Mouse (Mus musculus): ENCODE data around the gene Ptbp1. TPM values are rescaled to one million over a fixed set of nuclear protein-coding genes. Genes with fewer than 3 reads are reported as not detected.

Gene Ptbp1
- total and polyA plus RNA-seq, 2 experiments from 2014 or later, result 53.7 to 97.3 TPM

DNA sequence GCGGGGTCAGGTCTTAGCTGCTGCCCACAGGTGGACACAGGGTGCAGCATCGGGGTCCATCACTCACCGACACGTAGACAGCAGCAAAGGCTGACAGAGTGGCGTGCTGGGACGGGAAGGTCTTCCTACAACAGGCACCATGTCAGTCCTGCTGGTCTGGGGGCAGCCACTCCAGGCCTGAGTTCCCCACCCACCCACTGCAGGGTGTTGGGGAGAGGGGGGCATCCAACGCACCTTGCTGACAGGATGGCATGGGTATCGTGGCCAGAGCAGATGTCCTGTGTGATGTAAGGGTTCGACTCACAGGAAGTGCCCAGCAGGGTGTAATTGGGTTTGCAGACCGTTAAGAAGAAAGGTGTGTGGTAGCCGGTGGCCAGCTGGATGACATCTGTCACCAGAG, 12.4 kb downstream of the Ptbp1 start:
- no peak overlapping the region for H3K4me3 ChIP-seq (ENCODE audit: low read depth, low read length)
- no peak overlapping the region for H3K27ac ChIP-seq (ENCODE audit: low read depth, low read length)
- peaks cover 71% of the 10 kb centered on the region for H3K36me3 ChIP-seq (ENCODE audit: insufficient read depth)
- H3K4me1 ChIP-seq (ENCODE audit: insufficient read depth), result no peaks in the 10 kb centered on the region
- no peak overlapping the region for H3K4me2 ChIP-seq (ENCODE audit: low read depth)
- TF ChIP-seq CTCF (IDR thresholded peaks at IDR 0.05; ENCODE audit: low read depth), result no peak
- DNase-seq (no peak), ATAC-seq (no peak)
- 77% methylated on average over 11 of the region's 11 CpGs for WGBS
- no peak overlapping the region for H3K9ac ChIP-seq
- H3K9me3 ChIP-seq (ENCODE audit: low read length), result no peaks in the 10 kb centered on the region
- no peaks in the 10 kb centered on the region for H3K27me3 ChIP-seq (ENCODE audit: insufficient read depth, low read length)

DNA sequence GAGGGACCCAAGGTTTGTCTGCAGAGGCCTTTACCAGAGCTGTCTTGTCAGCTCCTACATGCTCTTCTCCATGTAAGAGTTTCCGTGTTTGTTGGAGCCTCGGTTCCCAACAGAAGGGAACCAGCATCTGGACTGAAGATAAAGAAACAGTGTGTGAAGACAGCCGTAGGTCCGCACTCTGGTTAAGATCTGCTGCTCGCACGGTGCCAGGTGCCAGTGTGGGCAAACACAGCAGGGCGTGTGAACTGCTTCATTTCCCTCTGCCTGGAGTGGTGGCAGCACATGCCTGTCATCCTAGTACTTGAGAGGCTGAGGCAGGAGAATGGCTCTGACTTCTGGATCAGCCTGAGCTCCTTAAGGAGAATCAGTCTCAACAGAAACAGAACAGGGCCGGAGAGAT, 17.6 kb downstream of the Ptbp1 start:
- H3K27ac ChIP-seq (ENCODE audit: low read depth, low read length), result no peak overlapping the region
- 61% methylated on average over 8 of the region's 8 CpGs for WGBS

DNA sequence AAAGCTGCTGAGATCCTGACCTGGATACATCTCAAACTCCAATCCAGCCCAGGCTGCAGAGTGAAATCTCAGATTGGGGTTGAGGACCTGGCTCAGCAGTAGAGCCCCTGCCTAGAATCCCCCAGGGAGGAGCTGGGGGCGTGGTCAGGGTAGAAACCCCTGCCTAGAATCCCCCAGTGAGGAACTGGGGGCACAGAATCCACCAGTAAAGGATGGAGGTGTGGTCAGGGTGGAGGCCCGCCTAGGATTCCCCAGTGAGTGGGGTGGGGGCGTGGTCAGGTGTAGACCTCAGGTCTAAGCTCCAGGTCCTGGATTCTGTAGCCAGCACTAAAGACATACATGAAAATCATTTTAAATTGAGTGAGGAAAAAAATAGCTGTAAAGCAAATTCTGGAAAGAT, 18.6 kb downstream of the Ptbp1 start:
- Histone ChIP-seq H3K27ac (ENCODE audit: low read depth, low read length) (peak overlapping the region; percentile 93), H3K9ac (peak overlapping the region; percentile 87), H3K36me3 (ENCODE audit: insufficient read depth) (peaks cover 13% of the 10 kb centered on the region), H3K9me3 (ENCODE audit: low read length) (no peaks in the 10 kb centered on the region), H3K4me2 (ENCODE audit: low read depth) (peak overlapping the region; percentile 67), H3K4me3 (ENCODE audit: low read depth, low read length) (peak overlapping the region; percentile 54), H3K27me3 (ENCODE audit: insufficient read depth, low read length) (no peaks in the 10 kb centered on the region), H3K4me1 (ENCODE audit: insufficient read depth) (no peaks in the 10 kb centered on the region)
- no peak for TF ChIP-seq CTCF (IDR thresholded peaks at IDR 0.05; ENCODE audit: low read depth)
- 55% methylated on average over 3 of the region's 3 CpGs for WGBS
- DNase-seq (no peak), ATAC-seq (no peak)

More for the DNA sequence above, 17.6 kb downstream of the Ptbp1 start:
- ATAC-seq (no peak), DNase-seq (no peak)
- Histone ChIP-seq H3K4me2 (ENCODE audit: low read depth) (peak overlapping the region; percentile 67), H3K9ac (no peak overlapping the region), H3K36me3 (ENCODE audit: insufficient read depth) (peaks cover 20% of the 10 kb centered on the region), H3K4me3 (ENCODE audit: low read depth, low read length) (0 out of 2 replicates have a peak overlapping the region, but pooled peaks have one; percentile 17), H3K27me3 (ENCODE audit: insufficient read depth, low read length) (no peaks in the 10 kb centered on the region), H3K9me3 (ENCODE audit: low read length) (no peaks in the 10 kb centered on the region), H3K4me1 (ENCODE audit: insufficient read depth) (no peaks in the 10 kb centered on the region)
- no peak for TF ChIP-seq CTCF (IDR thresholded peaks at IDR 0.05; ENCODE audit: low read depth)

DNA sequence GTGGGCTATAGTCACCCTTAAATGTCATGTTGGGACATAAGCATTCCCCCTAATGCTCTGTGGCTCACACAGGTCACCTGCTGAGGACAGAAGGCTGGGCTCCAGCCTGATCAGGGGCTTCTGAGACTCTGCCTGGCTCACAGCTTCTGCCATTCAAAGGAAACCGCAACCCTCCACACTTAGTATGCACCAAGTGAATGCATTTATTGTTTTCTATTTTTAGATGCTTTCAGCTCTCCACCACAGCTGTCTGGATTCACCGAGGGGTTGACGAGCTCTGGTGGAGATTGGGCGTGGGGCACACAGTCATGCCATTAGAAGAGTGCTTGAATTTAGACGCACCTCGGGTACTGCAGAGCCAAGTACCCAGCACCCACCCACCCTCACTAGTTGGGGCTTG, 19.1 kb downstream of the Ptbp1 start:
- Histone ChIP-seq H3K9ac (peak overlapping the region; percentile 87), H3K9me3 (ENCODE audit: low read length) (no peaks in the 10 kb centered on the region), H3K27ac (ENCODE audit: low read depth, low read length) (peak overlapping the region; percentile 93), H3K27me3 (ENCODE audit: insufficient read depth, low read length) (no peaks in the 10 kb centered on the region), H3K36me3 (ENCODE audit: insufficient read depth) (peaks cover 13% of the 10 kb centered on the region), H3K4me3 (ENCODE audit: low read depth, low read length) (peak overlapping the region; percentile 54), H3K4me2 (ENCODE audit: low read depth) (peak overlapping the region; percentile 67), H3K4me1 (ENCODE audit: insufficient read depth) (no peaks in the 10 kb centered on the region)
- ATAC-seq (peak; percentile 25), DNase-seq (peak; percentile 66)
- WGBS, result under 1% methylated on average over 6 of the region's 6 CpGs
- TF ChIP-seq CTCF (IDR thresholded peaks at IDR 0.05; ENCODE audit: low read depth), result no peak

DNA sequence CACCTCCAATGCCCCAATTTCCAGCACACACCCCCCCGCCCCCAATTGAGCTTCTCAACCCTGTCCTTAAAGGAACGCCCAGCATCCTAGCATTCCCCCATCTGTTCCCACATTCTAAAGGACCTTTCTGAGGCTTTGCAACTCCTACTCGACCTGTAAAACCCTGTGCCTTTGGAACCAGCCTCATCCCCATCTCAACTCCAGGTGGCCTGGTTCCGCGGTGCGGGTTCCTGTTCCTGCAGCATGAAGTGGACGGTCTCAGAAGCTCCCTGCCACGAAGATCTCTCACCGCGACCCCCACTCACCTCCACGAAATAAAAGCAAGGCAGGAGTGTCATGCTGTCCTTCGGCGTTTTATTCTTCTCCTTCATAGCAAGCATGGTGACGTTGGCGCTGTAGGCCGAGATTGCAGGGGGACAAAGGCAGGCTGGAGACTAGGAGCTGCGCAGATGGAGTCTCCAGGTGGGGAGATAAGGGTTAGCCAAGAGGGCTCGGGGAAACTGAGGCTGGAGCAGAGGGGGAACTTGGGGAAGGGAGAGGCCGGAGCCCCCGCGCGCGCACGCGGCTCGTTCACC, 19.6 kb downstream of the Ptbp1 start:
- Histone ChIP-seq H3K9ac (peak overlapping the region; percentile 87), H3K4me1 (ENCODE audit: insufficient read depth) (no peaks in the 10 kb centered on the region), H3K4me2 (ENCODE audit: low read depth) (peak overlapping the region; percentile 67), H3K27me3 (ENCODE audit: insufficient read depth, low read length) (no peaks in the 10 kb centered on the region), H3K4me3 (ENCODE audit: low read depth, low read length) (peak overlapping the region; percentile 54), H3K9me3 (ENCODE audit: low read length) (no peaks in the 10 kb centered on the region), H3K27ac (ENCODE audit: low read depth, low read length) (peak overlapping the region; percentile 93), H3K36me3 (ENCODE audit: insufficient read depth) (peaks cover 13% of the 10 kb centered on the region)
- DNase-seq, result no peak
- no peak for TF ChIP-seq CTCF (IDR thresholded peaks at IDR 0.05; ENCODE audit: low read depth)
- 3% methylated on average over 26 of the region's 26 CpGs for WGBS
- ATAC-seq, result peak; percentile 32

DNA sequence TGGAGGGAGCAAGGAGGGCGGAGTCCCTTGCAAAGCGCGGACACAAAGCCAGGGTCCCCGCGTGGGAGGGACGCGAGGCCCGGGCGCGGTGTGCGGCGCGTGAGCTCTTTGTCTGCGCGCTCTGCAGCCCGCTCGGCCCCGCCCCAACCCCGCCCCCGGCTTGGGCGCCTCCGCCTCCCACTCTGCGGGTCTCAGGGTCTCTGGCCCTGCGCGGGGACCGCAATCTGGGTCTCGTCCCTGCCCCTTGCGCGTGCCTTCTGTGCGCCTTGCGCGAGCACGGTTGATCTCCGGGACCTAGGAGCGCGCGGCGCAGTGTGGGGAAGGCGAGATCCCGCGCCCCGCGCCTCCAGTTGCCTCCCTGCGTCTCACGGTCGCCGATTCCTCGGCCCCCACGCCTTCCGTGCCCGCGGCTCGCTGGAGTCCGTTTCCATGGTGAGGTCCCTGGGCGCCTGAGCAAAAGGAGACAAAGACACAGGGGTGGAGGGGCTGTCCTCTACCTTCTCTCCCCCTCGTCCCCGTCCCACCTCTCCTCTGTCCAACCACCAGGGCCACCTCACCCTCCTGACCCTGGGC, 20.1 kb downstream of the Ptbp1 start, which contains the start of the genes Prtn3 and Plppr3:
Prtn3 (plus strand) TSS at position 187 of the 573 bp plus-strand sequence.
Plppr3 (minus strand) TSS at position 345 of the 573 bp plus-strand sequence.
- Histone ChIP-seq H3K27ac (ENCODE audit: low read depth, low read length) (peak within 1 kb of the TSS; percentile 93), H3K9ac (peak within 1 kb of the TSS; percentile 87), H3K4me1 (ENCODE audit: insufficient read depth) (no peaks in the 10 kb centered on the region), H3K4me2 (ENCODE audit: low read depth) (peak within 1 kb of the TSS; percentile 67), H3K36me3 (ENCODE audit: insufficient read depth) (peaks cover 12% of the 10 kb centered on the region), H3K9me3 (ENCODE audit: low read length) (no peaks in the 10 kb centered on the region), H3K4me3 (ENCODE audit: low read depth, low read length) (peak within 1 kb of the TSS; percentile 54), H3K27me3 (ENCODE audit: insufficient read depth, low read length) (no peaks in the 10 kb centered on the region)
- WGBS, result under 1% methylated on average over 39 of the region's 57 CpGs
- no peak; the same call in 1 of the 2 replicates for TF ChIP-seq CTCF (IDR thresholded peaks at IDR 0.05; ENCODE audit: low read depth)
- ATAC-seq (peak; percentile 88), DNase-seq (peak; percentile 89)

DNA sequence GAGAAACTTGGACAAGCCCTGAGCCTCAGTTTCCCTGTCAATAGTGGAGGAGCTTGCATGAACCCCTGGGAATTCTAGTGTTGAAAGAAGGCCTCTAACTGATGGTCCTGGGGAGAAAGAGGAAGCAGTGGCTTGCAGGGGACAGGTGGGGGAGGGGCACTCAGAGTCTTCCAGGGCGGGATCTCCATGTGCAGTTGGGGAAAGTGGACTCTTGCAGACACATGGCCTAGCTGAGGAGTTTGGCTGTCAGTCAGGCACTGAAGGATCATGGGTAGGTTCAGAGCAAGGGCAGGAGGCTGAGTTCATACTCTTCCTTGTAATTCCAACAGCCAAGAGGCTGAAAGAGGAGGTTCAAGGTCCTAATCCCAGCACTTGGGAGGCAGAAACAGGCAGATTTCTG, 22.9 kb downstream of the Ptbp1 start:
- Histone ChIP-seq H3K4me2 (ENCODE audit: low read depth) (no peak overlapping the region), H3K9ac (no peak overlapping the region), H3K4me1 (ENCODE audit: insufficient read depth) (no peaks in the 10 kb centered on the region), H3K36me3 (ENCODE audit: insufficient read depth) (no peaks in the 10 kb centered on the region), H3K4me3 (ENCODE audit: low read depth, low read length) (no peak overlapping the region), H3K27ac (ENCODE audit: low read depth, low read length) (no peak overlapping the region), H3K27me3 (ENCODE audit: insufficient read depth, low read length) (peaks cover 5% of the 10 kb centered on the region; the same call in 1 of the 2 replicates), H3K9me3 (ENCODE audit: low read length) (no peaks in the 10 kb centered on the region)
- 60% methylated on average over 1 of the region's 1 CpGs for WGBS
- DNase-seq (no peak), ATAC-seq (no peak)
- TF ChIP-seq CTCF (IDR thresholded peaks at IDR 0.05; ENCODE audit: low read depth), result no peak
